Mouse (Mus musculus) G1E (cell line): ENCODE measurements around the gene Rnf216.

Experiments
- CTCF ChIP-seq: IDR thresholded peaks from 2 replicates; pipeline ENCODE4 v1.5.1; 2012; ENCODE audit warnings: low read depth, low read length, inconsistent platforms, mixed read lengths
- GATA1 ChIP-seq: IDR thresholded peaks from 2 replicates; pipeline ENCODE4 v1.6.1; 2012; ENCODE audit warnings: borderline replicate concordance, low read length, inconsistent platforms, mixed read lengths
- GATA2 ChIP-seq: IDR thresholded peaks from 2 replicates; pipeline ENCODE4 v1.6.1; 2012; ENCODE audit warnings: low read depth, low read length, inconsistent platforms, borderline replicate concordance
- POLR2AphosphoS5 ChIP-seq: IDR thresholded peaks from 2 replicates; pipeline ENCODE4 v1.6.1; 2012; ENCODE audit warnings: low read depth, low read length, inconsistent platforms; ENCODE audit not compliant: insufficient replicate concordance
- TAL1 ChIP-seq: conservative IDR thresholded peaks from 2 replicates; pipeline ENCODE4 v1.6.1; 2012; ENCODE audit warnings: low read depth, low read length, inconsistent platforms, mixed read lengths

GRCm38 (mm10) chr5:142962444-142962961 is 150.3 kb downstream of the Rnf216 start:
- no peak for TF ChIP-seq CTCF
- no peak for TF ChIP-seq GATA1
- TF ChIP-seq POLR2AphosphoS5, result no peak
- TF ChIP-seq GATA2, result no peak
- no peak for TF ChIP-seq TAL1
